Mouse (Mus musculus): ENCODE measurements at regions not wholly inside any gene's neighbourhood (a gene's known extent, or its start where the extent isn't known, plus 50 kb on each side); places are given as distances from the start of the nearest gene placed in this dataset.

DNA sequence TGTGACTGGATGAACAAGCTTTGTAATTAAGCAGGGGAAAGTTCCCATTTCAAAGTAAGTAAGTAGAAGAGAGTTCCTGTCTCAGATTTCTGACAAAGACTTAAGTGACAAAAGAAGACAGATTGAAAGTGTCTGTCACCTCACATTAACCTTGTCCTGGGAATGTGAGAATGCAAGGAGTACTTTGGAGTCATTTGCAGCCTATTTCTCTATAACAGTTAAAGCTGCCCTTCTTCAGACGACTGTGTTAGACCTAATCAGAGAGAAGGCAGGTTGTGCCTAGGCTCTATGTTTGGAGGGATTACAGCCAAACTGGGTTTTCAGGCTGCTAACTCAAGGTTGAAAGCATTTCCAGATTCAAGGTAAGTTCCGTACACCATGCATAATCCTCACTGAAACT, 446.5 kb downstream of the Pdgfc start:
- in situ Hi-C loops (cut with MboI, MseI) = no loop called here

DNA sequence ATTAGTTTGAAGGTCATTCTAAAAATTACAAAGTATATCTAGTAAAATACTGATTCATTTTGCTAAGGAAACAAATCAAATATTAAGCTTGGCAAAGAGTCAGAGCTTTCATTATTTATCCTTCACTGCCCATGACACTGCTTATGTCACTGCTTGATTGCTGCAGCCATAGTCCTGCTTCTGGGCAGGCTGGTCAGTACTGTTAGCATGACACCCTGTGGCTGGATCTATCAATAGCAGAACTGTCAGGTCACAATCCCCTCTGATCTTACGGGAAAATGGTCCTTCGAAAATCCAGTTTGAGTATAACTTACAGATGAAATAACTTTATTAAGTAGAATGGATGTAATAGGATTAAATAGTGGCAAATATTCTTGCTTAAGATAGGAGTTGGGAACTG, 447.1 kb downstream of the Pdgfc start:
- in situ Hi-C loops (cut with MboI, MseI) = no loop called here

DNA sequence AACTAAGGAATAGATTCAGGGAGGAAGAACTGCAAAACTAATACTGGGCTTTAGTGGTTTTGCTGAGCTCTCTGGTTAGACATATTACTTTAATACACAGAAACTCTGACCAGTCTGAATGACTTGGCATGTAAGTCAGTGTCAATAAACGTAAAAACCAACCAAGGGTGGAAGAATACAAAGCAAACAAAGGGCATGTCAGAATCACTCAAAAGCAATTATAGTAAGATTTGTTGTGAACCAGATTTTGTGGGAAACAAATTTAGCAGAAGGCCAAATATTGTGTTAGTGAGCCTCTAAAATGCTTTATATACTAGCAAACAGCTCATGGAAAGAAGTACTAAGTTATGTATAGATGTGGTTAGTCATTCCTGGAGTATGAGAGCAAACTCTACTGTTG, 427.1 kb upstream of the Ctso start:
- in situ Hi-C loops (cut with MboI, MseI) = no loop called here

DNA sequence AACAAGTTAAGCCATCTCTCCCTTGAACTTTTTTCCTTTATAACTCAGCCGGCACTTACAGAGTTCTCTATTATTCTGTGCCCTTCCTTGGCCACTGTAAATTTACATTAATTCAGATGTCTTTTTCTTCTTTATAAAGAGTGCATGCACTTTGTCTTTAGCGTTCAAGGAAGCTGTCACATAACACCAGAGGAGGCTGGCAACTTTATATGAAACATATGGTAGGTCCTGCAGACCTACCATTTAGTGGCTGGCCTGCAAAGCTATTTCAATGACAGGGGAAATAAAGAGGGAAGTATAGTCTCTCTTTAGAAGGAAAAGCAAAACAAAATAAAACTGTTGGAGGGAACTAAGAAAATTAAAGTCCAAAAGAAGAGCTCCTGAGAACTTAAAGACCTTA, 423.8 kb upstream of the Ctso start:
- in situ Hi-C loops (cut with MboI, MseI) = no loop called here

DNA sequence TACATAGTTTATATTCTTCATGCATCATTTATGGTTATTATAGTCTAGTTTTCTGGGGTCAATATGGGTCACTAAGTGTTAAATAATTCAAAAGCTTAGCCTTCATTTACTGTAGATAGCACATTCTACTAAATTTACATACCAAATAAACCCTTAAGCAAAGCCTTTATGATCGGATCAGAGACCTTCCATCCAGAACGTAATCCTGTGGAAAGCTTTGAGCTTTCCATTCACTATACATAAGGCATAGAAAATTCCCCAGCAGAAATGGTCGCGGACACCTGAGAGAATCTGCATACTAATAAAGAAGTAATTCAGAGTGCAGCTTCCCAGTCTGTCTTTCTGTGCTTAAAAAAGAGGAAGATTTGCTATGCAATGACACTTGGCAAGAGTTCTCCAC, 410.6 kb upstream of the Ctso start:
- in situ Hi-C loops (cut with MboI, MseI) = no loop called here

DNA sequence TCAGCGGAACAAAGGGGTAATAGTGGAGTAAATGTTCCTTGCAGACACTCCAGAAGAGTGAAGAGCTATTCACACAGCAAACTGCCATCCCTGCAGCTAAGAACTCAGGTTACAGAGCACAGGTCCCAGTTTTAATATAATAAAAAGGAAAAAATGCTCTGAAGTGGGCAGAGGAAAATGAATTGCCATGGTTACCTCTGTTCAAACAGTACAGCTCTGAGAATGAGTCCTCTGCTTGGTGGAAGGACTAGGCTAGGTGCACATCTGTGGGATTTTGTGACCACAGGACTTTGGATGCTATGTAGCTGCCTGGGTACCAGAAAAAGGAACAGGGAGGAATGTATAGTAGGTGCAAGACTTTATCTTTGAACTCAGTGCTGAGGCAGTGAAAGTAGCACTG, 401.5 kb upstream of the Ctso start:
- in situ Hi-C loops (cut with MboI, MseI) = no loop called here

DNA sequence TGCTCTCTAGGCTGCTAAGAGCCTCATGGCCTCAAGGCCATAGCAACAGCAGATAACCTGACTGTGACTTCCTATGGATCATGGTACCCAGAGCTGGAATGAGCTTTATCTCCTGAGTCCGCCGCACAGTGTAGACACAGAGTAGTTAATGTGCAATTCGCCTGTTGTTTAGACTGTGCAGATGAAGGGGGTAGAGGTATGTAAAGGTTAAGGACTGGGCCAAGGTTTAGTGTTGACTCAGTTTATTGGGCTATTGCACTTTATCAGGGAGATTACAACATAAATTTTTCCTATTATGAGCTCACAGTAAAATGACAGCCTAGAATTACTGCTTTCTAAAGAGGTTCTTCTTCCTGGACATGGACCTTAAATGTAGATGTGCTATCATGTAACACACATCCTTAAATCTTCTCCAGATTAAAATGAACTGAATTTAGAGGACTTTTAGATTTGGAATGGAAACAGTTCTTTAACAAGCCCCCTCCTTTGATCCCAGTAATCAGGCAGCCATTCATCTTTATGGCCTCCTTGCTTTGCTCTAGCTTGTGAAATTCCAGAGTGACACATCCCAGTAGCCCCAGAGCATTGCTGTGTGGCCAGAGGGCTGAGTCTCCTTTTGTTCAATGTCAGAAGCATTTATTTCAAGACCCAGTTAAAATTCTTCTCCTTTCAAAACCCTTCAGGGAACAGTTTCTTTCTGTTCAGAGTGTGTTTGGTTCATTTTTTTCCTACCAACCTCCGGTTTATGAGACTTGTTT, 396.8 kb upstream of the Ctso start:
- in situ Hi-C loops (cut with MboI, MseI) = no loop called here

DNA sequence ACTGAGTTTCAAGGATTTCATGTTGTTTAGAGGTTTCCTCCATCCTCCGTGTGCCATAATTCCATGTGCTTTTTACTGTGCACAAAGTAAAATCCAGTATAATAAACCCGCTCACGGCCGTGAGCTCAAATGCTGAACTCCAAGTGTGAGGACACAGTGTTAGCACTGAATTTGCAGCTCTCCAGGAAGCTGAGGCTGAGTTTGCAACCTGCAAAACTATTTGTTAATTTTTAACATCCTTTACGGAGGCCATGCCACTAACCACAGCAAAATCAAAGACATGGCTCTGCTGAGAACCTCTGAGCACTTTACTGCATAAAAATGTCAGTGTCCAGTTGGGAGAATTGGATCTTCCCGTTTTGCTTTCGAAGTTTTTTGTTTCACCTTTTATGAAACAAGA, 377.6 kb upstream of the Ctso start:
- in situ Hi-C loops (cut with MboI, MseI) = no loop called here

DNA sequence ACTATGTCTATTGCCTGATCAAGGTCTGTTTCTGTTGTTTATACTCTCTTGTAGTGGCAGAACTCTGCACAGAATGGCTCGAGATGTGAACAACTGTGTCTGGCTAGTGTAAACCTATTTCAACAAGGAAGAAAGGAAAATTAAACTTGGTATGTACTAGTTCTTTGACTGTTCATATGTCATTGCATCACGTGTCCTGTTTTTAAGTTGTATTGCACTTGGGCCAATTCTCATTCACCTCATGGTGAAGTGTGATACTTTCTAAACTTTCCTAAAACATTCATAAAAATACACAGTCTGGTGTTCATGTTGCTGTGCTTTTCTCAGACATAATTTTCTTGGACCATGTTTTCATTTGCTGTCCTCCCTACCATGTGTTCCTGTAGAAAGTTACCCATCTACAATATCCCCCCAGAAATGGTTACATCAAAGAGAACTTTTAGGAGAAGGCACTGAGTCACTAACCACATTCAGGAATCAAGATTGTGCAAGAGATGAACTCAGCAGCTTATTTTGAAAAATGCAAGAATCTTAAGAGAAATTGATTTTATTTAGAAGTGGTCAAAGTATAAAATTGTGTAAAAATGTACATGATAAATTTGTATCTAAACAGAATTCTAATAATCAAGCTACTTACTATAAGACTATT, 369.7 kb upstream of the Ctso start:
- in situ Hi-C loops (cut with MboI, MseI) = no loop called here

DNA sequence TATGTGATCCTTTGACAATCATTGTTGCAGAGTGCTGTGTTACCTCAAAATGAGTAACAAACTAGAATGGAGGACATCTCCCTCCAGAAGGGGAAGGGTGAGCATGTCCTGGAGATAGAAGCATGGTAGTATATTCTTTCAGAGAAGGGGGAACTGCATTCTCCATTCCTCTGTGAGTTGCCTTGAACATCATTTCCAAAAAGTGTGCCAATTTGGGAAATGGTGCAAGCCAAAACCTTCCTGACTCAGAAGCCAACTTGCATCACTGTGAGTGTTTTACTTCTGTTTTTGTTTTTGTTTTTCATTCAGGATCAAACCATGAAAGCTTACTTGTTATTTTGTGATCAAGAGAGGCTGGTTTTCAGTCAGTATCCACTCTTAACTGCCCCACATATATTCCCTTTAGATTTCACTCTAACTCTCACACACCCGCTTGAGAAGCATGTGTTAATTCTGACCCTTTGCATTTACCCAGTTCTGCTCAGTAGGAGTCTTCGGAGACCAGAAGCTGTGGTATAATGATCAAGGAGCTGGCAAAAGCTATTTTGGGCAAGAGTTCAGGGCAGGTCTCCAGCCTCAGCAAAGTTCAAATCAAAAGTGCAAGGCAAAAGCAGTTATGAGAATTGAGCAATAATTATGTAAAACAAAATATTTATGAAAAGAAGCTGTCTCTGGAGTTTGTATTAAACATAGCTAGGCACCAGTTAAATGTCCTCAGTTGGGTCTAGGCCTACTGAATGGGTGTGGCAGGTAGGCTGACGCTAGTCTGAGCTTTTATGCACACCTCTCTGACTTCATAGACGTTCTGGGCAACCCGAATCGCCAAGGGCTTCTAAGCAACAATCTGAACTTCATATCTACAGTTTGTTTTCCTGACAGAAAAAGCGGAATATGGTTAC, 368.3 kb upstream of the Ctso start:
- in situ Hi-C loops (cut with MboI, MseI) = no loop called here

DNA sequence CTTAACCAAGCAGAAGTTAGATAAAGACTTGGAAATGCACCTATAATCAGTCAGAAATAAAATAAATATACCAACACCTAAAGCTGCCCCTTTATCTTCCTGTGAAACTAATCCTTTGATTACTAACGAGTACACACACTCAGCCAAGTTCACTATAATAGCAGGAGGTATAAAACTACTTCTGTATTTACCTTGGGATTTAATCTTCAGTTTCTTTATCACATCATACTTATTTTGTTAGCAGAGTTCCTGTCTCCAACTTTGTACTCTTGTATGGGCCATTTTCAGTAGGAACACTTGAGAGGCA, 367.7 kb upstream of the Ctso start:
- in situ Hi-C loops (cut with MboI, MseI) = no loop called here

DNA sequence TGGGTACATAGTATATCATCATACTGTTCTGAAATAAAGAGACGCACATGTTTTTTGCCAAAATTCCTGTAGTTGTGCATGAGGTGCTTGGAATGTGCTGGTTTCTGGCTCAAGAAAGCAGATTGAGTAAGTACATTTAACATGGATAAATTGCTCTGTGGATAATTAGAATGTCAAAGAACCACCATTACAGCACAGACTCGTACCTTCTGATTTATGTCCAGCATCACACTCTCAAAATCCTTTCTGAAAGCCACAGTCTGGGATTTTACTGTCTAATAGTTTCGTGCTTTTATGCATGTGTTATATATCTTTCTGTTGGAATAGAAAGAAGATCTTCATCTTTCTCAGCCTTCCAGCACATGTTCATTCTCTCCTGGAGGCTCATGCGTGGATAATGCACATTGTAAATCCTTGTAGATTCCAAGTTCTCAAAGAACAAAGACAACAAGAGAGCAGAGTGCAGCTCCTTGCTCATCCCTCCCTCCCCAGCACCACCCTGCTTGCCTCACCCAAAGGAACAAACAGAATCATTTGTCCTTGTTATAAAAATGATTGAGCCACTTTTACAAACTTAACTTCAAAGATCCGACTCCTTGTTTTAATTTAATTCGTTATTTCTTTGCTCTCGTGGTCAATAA, 348.9 kb upstream of the Ctso start:
- in situ Hi-C loops (cut with MboI, MseI) = no loop called here

DNA sequence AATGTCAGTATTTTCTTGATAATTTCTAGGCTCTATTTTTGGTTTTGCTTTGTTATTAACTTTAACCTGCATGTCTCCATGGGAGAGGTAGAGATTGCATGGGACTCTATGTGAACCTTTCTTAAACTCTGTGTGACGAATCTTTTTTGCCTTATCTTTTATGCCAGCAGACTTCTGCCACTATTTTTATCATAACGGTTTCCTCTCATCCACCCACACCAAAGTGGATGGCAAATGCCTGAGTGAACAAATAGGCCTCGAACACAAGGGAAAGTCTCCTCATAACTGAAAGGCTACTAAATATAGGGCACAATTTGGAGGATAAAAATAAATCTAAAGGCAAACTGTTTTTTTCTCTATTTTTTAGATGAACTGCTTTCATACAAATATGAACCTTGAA, 343.3 kb upstream of the Ctso start:
- in situ Hi-C loops (cut with MboI, MseI) = no loop called here

DNA sequence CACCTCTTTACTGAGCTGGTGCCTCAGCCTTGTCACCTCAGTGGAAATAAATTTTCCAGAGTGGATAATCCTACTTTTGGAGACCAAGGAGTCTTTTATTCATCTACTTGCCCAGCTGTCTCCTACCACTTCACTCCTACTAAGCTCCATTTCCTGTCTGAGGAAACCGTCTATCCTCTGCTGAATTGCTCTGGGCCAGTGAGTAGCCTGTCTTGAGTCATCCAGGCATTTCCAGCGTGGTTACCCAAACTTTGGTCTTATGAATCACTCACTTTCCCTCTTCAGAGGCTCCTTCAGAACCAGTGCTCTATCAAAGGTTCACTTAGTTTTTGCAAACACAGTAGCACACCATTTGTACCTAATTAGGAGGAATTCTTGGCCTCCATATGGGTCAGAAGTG, 303.2 kb upstream of the Ctso start:
- in situ Hi-C loops (cut with MboI, MseI) = no loop called here

DNA sequence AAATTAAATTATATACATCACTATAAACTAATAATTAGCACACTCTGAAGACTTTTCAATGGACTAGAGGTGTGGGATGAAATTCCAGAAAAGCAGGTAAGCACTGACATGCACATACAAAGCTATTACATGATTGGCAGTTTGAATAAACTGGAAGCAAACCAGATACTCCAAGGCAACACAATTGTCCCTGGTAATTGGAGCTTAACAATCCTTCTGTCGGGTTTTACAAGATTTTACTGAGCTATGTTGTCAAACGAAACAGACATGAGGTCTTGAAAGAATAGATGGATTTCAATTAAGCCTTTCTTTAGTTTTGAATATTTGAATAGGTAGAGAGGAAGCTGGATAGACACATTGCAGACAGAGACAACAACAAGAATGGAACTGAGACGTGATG, 273.9 kb upstream of the Ctso start:
- in situ Hi-C loops (cut with MboI, MseI) = loop anchor here (5.0 kb wide), 1 partner anchor 64 kb away; no protein-coding TSS in a partner anchor

DNA sequence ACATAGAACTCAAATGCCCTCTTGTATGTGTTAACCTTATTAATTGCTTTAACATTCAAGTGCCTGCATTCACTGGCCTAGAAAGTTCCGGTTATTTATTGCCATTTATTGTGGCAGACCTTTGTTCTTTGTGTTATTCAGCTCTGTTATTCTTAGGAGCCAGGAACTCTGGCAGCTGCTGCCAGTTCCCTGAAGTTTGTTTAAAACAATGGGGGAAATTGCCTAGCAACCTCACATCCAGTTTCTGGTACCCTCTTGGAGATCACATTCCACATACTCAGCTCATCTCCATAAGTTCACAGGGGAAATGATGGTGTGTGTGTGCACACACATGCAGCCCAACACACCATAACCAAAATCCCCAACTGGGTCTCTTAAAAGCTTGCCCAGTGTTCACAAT, 270.8 kb upstream of the Ctso start:
- in situ Hi-C loops (cut with MboI, MseI) = no loop called here

DNA sequence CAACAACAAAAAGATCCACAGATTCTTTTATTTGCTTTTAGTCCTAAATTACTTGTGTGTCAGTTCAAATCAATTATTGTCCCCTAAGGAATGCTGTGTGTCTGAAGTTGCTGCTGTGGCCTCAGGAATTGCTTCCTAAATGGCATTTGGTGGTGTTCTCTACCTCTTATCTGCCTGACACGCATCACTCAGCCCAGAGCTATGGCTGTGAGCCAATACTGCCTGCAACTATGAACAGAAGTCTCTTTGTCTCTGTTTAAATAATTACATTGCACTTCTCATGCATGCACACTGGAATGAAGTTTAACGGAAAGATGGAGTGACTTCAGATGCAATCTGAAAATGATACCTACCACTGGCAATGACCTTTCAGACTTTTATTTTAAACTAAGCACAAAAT, 266.1 kb upstream of the Ctso start:
- in situ Hi-C loops (cut with MboI, MseI) = no loop called here

DNA sequence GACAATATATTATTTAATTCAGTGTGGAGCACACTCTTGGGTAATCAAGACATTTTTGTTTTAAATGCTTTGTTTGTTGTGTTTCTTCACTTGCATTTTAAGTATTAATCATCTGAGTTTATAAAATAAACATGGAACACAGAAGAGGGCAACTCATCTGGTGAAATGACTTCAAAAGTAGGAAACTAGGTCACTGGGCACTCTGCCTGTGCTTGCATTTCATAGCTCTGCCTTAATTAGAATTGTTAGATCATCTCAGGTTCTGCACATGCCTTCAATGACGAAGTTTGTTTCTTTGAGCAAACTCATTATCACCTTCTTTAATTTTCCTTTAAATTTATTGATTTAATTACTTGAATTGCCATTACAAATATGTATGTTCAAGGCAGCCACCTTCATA, 255.8 kb upstream of the Ctso start:
- in situ Hi-C loops (cut with MboI, MseI) = no loop called here

DNA sequence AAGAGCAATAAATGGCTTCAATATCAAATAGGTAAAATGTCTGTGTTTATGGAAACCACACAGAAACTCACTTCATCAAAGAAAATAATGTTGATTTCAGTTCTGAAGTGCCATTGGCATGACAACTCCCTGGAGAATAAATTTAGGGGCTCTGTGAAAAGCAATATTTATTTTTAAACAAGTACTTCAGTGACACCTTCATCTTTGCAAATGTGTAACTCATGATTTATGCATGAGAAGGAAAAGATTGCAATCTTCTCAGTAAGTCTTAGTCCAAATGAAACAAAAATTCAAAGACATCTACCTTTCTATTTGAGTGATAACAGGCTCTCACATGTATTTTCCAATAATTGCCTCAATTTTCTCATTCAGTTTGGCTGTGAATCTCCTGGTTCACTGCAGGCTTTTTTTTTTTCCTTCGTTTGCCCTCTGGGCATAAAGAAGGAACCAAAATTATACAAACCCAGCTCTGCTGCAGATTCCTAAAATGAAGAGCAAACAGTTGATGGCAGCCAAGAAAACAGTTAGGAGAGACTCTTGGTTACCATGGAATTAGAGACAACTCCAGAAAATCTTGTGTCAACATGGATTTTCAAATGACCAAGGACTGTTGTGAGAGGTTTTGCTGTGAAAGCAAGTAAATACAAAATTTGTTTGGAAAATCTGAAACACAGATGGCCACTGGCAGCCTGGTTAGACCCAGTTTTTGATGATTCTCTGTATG, 230.3 kb upstream of the Ctso start:
- in situ Hi-C loops (cut with MboI, MseI) = no loop called here

DNA sequence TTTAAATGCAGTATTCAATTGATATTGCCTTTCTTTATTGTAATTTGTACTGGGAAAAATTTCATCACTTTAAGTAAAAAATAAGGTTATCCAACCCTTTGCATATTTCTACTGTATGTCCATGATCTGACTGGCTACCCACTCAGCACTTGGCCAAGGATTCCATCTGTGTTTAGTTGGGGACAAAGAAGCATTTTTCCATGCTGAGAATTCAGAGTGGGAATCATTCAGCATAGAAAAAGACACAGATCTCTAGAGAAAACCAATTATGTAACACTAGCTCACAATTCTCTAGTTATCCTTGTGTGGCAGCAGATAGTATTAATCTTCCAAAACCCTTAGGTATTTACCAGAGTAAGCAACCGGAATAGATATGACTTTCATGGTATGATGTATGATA, 213.5 kb upstream of the Ctso start:
- in situ Hi-C loops (cut with MboI, MseI) = loop anchor here (10.0 kb wide), 1 partner anchor 1506 kb away; no protein-coding TSS in a partner anchor

DNA sequence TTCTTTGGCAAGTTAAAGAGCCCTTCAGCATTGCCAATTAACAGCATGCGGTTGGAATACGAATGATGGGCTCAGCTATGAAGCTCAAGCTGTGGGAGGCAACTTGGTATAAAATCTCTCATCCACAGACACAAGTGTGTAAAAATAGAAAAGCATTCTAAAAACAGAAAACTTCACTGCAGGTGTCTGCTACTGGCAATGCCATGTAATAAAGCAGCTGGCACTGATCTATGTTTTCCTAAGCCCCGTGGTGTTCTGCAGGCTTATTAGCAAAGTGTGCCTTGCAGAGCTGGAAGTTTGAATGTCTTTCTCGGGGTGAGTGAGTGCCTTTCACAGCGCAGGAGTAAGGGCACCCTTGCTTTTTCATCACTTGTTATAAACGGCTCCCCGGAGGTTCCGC, 196.9 kb upstream of the Ctso start:
- in situ Hi-C loops (cut with MboI, MseI) = no loop called here

DNA sequence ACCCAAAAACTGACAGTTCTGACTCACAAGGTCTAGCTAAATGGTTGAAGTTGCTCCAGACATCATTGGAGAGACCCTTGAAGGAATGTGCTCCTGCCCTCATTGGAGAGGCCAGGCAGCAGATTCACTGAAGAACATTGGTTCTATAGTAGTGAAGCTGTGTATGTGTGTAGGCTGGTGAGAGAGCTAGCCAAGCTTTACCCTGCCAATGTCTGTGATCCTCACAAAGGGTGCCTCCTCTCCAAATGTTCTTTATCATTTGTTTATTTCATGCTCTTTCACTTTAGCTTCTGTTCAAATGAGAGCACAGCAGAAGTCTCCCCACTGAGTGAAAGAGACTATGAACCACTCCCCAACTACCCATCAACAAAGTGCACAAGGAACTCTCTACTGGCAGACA, 195.6 kb upstream of the Ctso start:
- in situ Hi-C loops (cut with MboI, MseI) = no loop called here
